Mouse (Mus musculus) left cerebral cortex, adult 2 months (tissue): ENCODE results near the gene Scaper. TPM values are rescaled to one million over a fixed set of nuclear protein-coding genes. Genes with fewer than 3 reads are reported as not detected.

Experiments used
- DNase-seq, 2 experiments: peaks; one replicate each; pipeline ENCODE4 v3.0.0; 2021 to 2022; ENCODE audit warnings: low spot score in 2 of 2, mixed read lengths in 1 of 2; ENCODE audit errors: extremely low spot score in 1 of 2
- H3K27ac ChIP-seq: fragments of 200-600 bp; 2 replicates; pipeline ENCODE4 v1.8.1; 2022
- H3K4me3 ChIP-seq: fragments of 200-600 bp; 2 replicates; pipeline ENCODE4 v1.8.1; 2022
- CTCF ChIP-seq: fragments of 200-600 bp; IDR thresholded peaks from 2 replicates; pipeline ENCODE4 v1.8.1; 2022; ENCODE audit warnings: antibody characterized with exemption, mild to moderate bottlenecking, moderate library complexity
- intact Hi-C: fragments of 180-260 bp; cut with DNase I; formaldehyde crosslinking; loops from one replicate; pipeline ENCODE4 v1.15.1; 2025
- long read RNA-seq, 2 experiments: library from polyadenylated mRNA; stranded (forward); transcript quantifications; one replicate each; pipeline ENCODE4 v2.0.0; 2021; ENCODE audit warnings: borderline mapping rate in 2 of 2
- total RNA-seq, 2 experiments: library from RNA; stranded (reverse); gene quantifications; 2 replicates each; pipeline ENCODE4 v1.2.3; 2021

Gene Scaper
- 10 to 100 TPM; 31.9 to 33.1 TPM for total RNA-seq
- long read RNA-seq, experiment 1, full-length matches to known transcripts: 12 of 22 reads
- long read RNA-seq, experiment 1, partial matches to known transcripts: 1 of 22 reads
- long read RNA-seq, experiment 1, other reads (novel, unspliced or antisense): 9 of 22 reads
- long read RNA-seq, experiment 2, full-length matches to known transcripts: 13 of 17 reads
- long read RNA-seq, experiment 2, partial matches to known transcripts: 2 of 17 reads
- long read RNA-seq, experiment 2, other reads (novel, unspliced or antisense): 2 of 17 reads

- H3K27ac ChIP-seq: peak within 1 kb of the TSS; percentile 73
- peak; percentile 86 to 88 for DNase-seq
- H3K4me3 ChIP-seq: peak within 1 kb of the TSS; percentile 85
- intact Hi-C loops: loop anchor here (5.0 to 10.0 kb wide), 2 partner anchors 104 to 613 kb away; partner anchors contain the start of genes Nrg4, Rcn2 and Tmem266
- TF ChIP-seq CTCF: peak; percentile 29
These were observed at the start of gene Scaper for GRCm38 (mm10) chr9:55937664-55938617. Gene Scaper (minus strand): TSS chr9:55938119.

GRCm38 (mm10) chr9:55946819-55947218 lies 8.9 kb upstream of the Scaper start:
- Histone ChIP-seq H3K4me3 (no peak overlapping the region), H3K27ac (no peak overlapping the region)
- intact Hi-C loops: no loop called here
- peak; percentile 58 for TF ChIP-seq CTCF
- DNase-seq: peak in 1 of 2 experiments; percentile 25

- Histone ChIP-seq H3K4me3 (no peak overlapping the region), H3K27ac (no peak overlapping the region)
- intact Hi-C loops: no loop called here
- no peak for DNase-seq
- no peak for TF ChIP-seq CTCF
These were observed 3.4 kb upstream of the Scaper start for GRCm38 (mm10) chr9:55941356-55941755.

- no peak for TF ChIP-seq CTCF
- no peak overlapping the region for H3K27ac ChIP-seq
- intact Hi-C loops: loop anchor here (5.0 to 10.0 kb wide), 2 partner anchors 104 to 614 kb away; partner anchors contain the start of genes Nrg4, Rcn2 and Tmem266
- H3K4me3 ChIP-seq: peak overlapping the region; percentile 85
- DNase-seq: no peak
These were observed 683 bp upstream of the Scaper start for GRCm38 (mm10) chr9:55938618-55938985.

GRCm38 (mm10) chr9:55937224-55937663 lies 675 bp downstream of the Scaper start:
- intact Hi-C loops: loop anchor here (5.0 to 10.0 kb wide), 2 partner anchors 105 to 612 kb away; partner anchors contain the start of genes Nrg4, Rcn2 and Tmem266
- peak in 1 of 2 experiments; percentile 15 for DNase-seq
- no peak overlapping the region for H3K27ac ChIP-seq
- TF ChIP-seq CTCF: no peak
- H3K4me3 ChIP-seq: peak overlapping the region; percentile 85

DNA sequence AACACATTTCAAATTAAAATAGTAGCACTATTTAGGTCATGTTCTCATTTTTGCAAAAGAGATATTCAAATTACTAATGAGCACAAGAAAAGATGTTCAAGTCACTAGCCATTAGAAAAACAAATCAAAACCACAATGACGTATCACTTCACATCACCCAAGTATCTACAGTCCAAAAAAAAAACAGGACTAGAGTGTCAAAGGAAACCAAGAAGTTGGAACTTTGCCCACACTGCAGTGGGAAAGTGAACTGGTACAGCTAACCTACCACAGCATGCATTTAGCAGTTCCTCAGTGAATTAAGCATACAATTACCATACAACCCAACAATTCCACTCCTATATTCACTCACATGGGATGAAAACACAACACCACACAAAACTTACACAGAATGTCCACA lies 5.4 kb downstream of the Scaper start:
- intact Hi-C loops: loop anchor here (10.0 kb wide), 1 partner anchor 608 kb away; the partner anchor contains the start of genes Nrg4 and Tmem266
- DNase-seq: no peak
- H3K4me3 ChIP-seq: no peak overlapping the region
- H3K27ac ChIP-seq: no peak overlapping the region
- TF ChIP-seq CTCF: no peak

- TF ChIP-seq CTCF: peak; percentile 72
- no peak for DNase-seq
- intact Hi-C loops: loop anchor here (5.0 kb wide), 1 partner anchor 451 kb away; no protein-coding TSS in a partner anchor
- Histone ChIP-seq H3K27ac (no peak overlapping the region), H3K4me3 (no peak overlapping the region)
These were observed 19.3 kb downstream of the Scaper start for GRCm38 (mm10) chr9:55918579-55918978.

DNA sequence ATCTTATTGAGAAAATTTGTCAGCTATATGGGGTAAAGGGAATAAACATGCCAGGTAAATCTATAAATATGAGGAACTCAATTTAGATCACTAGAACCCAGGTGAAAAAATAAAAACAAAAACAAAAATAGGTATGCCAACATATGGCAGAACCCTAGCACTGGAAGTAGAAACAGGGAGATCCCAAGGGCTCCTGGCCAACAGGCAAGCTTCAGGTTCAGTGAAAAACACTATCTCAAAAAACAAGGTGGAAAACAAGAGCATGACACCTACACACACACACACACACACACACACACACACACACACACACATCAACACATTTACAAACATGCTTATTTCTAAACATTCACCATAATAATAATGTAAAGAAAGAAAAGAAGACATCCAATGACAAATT lies 21.2 kb downstream of the Scaper start:
- no peak for TF ChIP-seq CTCF
- intact Hi-C loops: loop anchor here (1.0 to 5.0 kb wide), 2 partner anchors 449 to 486 kb away; no protein-coding TSS in a partner anchor

DNA sequence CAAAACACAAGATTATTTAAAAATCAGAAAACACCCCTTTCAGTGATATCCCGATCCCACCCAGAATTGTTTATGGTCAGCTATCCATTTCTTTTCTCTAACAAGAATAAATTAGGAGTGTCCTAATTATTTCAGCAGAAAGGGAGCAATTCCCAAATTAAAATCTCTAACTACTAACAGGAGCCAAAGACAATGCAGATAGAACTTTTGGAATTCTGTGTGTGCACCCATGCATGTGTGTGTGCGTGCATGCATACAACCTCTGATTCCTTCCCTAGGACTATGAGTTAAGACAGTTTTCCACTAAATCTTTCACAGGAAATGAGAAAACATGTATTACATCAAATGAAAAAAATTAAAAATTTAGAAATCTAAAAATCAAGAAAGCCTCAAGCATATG lies 26.4 kb downstream of the Scaper start:
- TF ChIP-seq CTCF: no peak
- H3K27ac ChIP-seq: no peak overlapping the region
- H3K4me3 ChIP-seq: no peak overlapping the region
- no peak for DNase-seq
- intact Hi-C loops: no loop called here

More for the DNA sequence above, 21.2 kb downstream of the Scaper start:
- Histone ChIP-seq H3K4me3 (no peak overlapping the region), H3K27ac (no peak overlapping the region)
- no peak for DNase-seq

DNA sequence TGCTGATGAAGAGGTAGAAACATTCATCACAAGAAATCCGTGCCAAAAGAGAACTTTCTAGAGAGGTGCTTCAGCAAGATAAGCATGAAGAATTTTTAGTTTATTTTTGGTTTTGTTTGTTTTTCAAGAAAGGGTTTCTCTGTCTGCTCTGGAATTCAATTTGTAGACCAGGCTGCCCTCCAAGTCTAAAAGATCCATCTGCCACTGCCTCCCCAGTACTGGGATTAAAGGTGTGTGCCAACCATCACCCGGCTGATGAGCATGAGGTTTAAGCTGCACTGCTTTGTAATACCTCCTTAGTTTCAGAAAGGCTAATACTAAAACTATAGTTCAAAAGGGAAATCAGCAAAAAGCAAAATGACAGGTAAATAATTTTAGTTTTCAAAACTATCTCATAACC lies 35.0 kb downstream of the Scaper start:
- H3K27ac ChIP-seq: no peak overlapping the region
- H3K4me3 ChIP-seq: no peak overlapping the region
- DNase-seq: no peak
- TF ChIP-seq CTCF: no peak
- intact Hi-C loops: no loop called here

- no peak for TF ChIP-seq CTCF
- intact Hi-C loops: no loop called here
- Histone ChIP-seq H3K27ac (no peak overlapping the region), H3K4me3 (no peak overlapping the region)
- DNase-seq: no peak
These were observed 36.3 kb downstream of the Scaper start for GRCm38 (mm10) chr9:55901588-55901987.

DNA sequence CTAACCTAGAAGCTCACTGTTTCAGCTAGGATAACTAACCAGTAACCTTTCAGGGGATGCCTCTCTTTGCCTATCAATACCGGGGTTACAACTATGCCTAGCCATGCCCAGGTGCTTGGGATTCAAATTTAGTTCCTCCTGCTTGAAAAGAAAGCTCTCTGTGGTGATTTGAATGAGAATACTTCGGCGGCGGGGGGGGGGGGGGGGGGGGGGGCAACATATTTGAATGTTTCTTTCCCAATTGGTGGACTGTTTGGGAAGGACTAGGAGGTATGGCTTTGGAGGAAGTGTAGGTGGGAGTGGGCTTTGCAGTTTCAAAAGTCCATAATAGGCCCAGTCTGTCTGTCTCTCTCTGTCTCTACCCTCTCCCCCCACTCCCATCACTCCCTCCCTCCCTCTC lies 37.4 kb downstream of the Scaper start:
- Histone ChIP-seq H3K4me3 (no peak overlapping the region), H3K27ac (no peak overlapping the region)
- TF ChIP-seq CTCF: no peak
- no peak for DNase-seq
- intact Hi-C loops: no loop called here
